Mouse (Mus musculus): ENCODE data around the gene Rere. TPM values are rescaled to one million over a fixed set of nuclear protein-coding genes. Genes with fewer than 3 reads are reported as not detected.

Gene Rere
- polyA plus RNA-seq, 1 experiment from 2014 or later: 5.9 TPM

- ATAC-seq (ENCODE audit: low read depth) (no peak), DNase-seq (no peak)
- H3K36me3 ChIP-seq: no peaks in the 10 kb centered on the region
- no peaks in the 10 kb centered on the region for H3K27me3 ChIP-seq
- no peaks in the 10 kb centered on the region for H3K9me3 ChIP-seq (replicated peaks)
- peaks cover 65% of the 10 kb centered on the region for H3K4me1 ChIP-seq (replicated peaks)
- peak overlapping the region; percentile 45; the same call in 1 of the 2 replicates for H3K27ac ChIP-seq
- H3K4me2 ChIP-seq: peak overlapping the region; percentile 95
- H3K4me3 ChIP-seq (replicated peaks): peak overlapping the region; percentile 70
- H3K9ac ChIP-seq: peak overlapping the region; percentile 80
- WGBS (ENCODE audit: insufficient replicate concordance): 0% methylated on average over 3 of the region's 3 CpGs
These were observed 91.2 kb downstream of the Rere start for GRCm38 (mm10) chr4:150372631-150373041.

DNA sequence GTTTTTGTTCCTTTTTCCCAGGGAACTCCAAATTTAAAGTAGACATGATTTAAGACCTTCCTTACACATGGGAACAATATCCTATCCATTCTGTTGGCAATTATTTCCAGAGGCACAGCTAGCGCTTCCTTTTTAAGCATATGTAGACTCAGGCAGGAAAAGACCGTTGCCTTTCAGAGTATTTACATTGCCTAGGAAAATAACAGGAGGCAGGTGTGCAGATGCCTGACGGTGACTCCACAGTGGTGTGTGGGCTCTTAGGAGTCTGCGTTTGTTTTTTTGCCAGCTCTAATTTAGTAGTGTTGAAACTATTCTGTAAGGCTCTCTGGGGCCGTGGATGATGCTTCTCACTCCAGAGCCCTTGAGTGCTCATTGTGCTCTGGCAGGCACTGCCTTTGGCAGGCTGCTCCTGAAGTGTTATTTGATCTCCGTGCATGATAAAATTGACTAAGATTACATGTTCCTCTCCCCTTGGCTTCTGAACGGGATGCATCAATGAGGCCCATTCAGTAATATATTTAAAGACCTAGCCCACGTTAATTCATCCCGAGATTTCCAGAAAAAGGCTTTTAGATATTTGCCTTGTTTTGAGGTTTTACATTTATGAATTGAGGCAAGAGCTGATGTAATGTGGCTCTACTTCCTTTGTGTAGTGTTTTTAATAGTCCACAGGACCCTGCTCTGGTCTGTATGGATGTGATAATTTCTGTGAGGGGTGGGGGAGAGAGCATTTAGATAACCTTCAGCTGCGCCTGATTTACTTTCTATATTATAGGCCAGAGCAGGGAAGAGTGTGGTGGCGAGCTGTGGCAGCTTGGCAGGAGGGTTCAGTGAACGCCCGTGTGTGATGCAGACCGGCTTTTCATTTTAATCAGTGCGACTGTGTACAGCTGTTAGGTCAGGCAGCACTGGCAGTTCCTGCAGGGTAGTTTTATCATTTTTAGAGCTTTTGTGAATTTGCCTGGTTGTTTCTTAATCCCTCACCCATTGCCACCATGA lies 92.0 kb downstream of the Rere start:
- H3K9ac ChIP-seq: peak overlapping the region; percentile 80; the same call in 1 of the 2 replicates
- H3K4me2 ChIP-seq: peak overlapping the region; percentile 95
- H3K27ac ChIP-seq: peak overlapping the region; percentile 45; the same call in 1 of the 2 replicates
- H3K4me3 ChIP-seq (replicated peaks): peak overlapping the region; percentile 70
- H3K9me3 ChIP-seq (replicated peaks): no peaks in the 10 kb centered on the region
- H3K4me1 ChIP-seq (replicated peaks): peaks cover 67% of the 10 kb centered on the region
- H3K27me3 ChIP-seq: no peaks in the 10 kb centered on the region
- 8% methylated on average over 15 of the region's 15 CpGs for WGBS (ENCODE audit: insufficient replicate concordance)
- no peaks in the 10 kb centered on the region for H3K36me3 ChIP-seq
- ATAC-seq (ENCODE audit: low read depth): peak; percentile 70
- no peak for DNase-seq

GRCm38 (mm10) chr4:150374651-150375447 lies 93.4 kb downstream of the Rere start:
- no peak overlapping the region for H3K9ac ChIP-seq
- H3K4me1 ChIP-seq (replicated peaks): peaks cover 76% of the 10 kb centered on the region
- H3K9me3 ChIP-seq (replicated peaks): no peaks in the 10 kb centered on the region
- H3K36me3 ChIP-seq: no peaks in the 10 kb centered on the region
- H3K27ac ChIP-seq: peak overlapping the region; percentile 18; the same call in 1 of the 2 replicates
- H3K4me3 ChIP-seq (replicated peaks): no peak overlapping the region
- 28% methylated on average over 9 of the region's 9 CpGs for WGBS (ENCODE audit: insufficient replicate concordance)
- DNase-seq: no peak
- no peak for ATAC-seq (ENCODE audit: low read depth)
- H3K4me2 ChIP-seq: peak overlapping the region; percentile 13; the same call in 1 of the 2 replicates
- H3K27me3 ChIP-seq: no peaks in the 10 kb centered on the region

- H3K4me1 ChIP-seq (replicated peaks): peaks cover 74% of the 10 kb centered on the region
- no peaks in the 10 kb centered on the region for H3K27me3 ChIP-seq
- DNase-seq: no peak
- no peaks in the 10 kb centered on the region for H3K36me3 ChIP-seq
- no peaks in the 10 kb centered on the region for H3K9me3 ChIP-seq (replicated peaks)
- peak overlapping the region; percentile 18; the same call in 1 of the 2 replicates for H3K27ac ChIP-seq
- H3K4me2 ChIP-seq: no peak overlapping the region
- H3K9ac ChIP-seq: no peak overlapping the region
- whole genome bisulfite sequencing (ENCODE audit: insufficient replicate concordance): 87% methylated on average over 1 of the region's 1 CpGs
- H3K4me3 ChIP-seq (replicated peaks): no peak overlapping the region
- no peak for ATAC-seq (ENCODE audit: low read depth)
These were observed 94.0 kb downstream of the Rere start for GRCm38 (mm10) chr4:150375448-150375935.

GRCm38 (mm10) chr4:150379313-150379712 lies 97.9 kb downstream of the Rere start:
- 32% methylated on average over 6 of the region's 6 CpGs for WGBS (ENCODE audit: insufficient replicate concordance)
- DNase-seq (no peak), ATAC-seq (ENCODE audit: low read depth) (no peak)
- no peak overlapping the region for H3K9ac ChIP-seq
- no peaks in the 10 kb centered on the region for H3K36me3 ChIP-seq
- peaks cover 51% of the 10 kb centered on the region for H3K4me1 ChIP-seq (replicated peaks)
- no peaks in the 10 kb centered on the region for H3K9me3 ChIP-seq (replicated peaks)
- no peak overlapping the region for H3K4me3 ChIP-seq (replicated peaks)
- no peaks in the 10 kb centered on the region for H3K27me3 ChIP-seq
- no peak overlapping the region for H3K27ac ChIP-seq
- H3K4me2 ChIP-seq: no peak overlapping the region

- WGBS (ENCODE audit: insufficient replicate concordance): 35% methylated on average over 2 of the region's 2 CpGs
- Histone ChIP-seq H3K4me1 (replicated peaks) (peaks cover 50% of the 10 kb centered on the region), H3K9me3 (replicated peaks) (no peaks in the 10 kb centered on the region), H3K36me3 (no peaks in the 10 kb centered on the region), H3K9ac (no peak overlapping the region), H3K27me3 (no peaks in the 10 kb centered on the region), H3K4me3 (replicated peaks) (no peak overlapping the region), H3K27ac (no peak overlapping the region), H3K4me2 (no peak overlapping the region)
- DNase-seq (no peak), ATAC-seq (ENCODE audit: low read depth) (no peak)
These were observed 98.3 kb downstream of the Rere start for GRCm38 (mm10) chr4:150379772-150380171.

GRCm38 (mm10) chr4:150380273-150380672 lies 98.8 kb downstream of the Rere start:
- WGBS (ENCODE audit: insufficient replicate concordance): 72% methylated on average over 5 of the region's 5 CpGs

DNA sequence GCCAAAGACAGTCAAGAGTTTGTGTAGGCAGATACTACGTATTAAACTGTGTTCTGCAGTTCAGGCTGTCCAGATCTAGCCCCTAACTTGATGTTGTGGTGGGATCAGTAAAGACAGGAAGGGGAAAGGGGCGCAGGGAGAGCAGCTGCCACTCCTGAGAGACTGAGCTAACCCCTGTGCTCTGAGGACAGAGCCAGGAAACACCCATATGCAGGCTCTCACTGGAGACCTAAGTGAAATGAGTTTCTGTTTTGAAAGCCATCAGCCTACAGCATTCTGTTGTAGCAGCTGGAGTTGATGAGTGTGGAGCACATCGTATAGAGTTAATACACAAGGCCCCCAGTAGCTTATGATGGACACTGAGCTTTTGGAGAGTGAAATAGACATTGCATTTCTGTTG lies 101.1 kb downstream of the Rere start:
- H3K9me3 ChIP-seq (replicated peaks): no peaks in the 10 kb centered on the region
- 63% methylated on average over 3 of the region's 3 CpGs for WGBS (ENCODE audit: insufficient replicate concordance)
- H3K4me3 ChIP-seq (replicated peaks): no peak overlapping the region
- H3K4me2 ChIP-seq: no peak overlapping the region
- H3K36me3 ChIP-seq: no peaks in the 10 kb centered on the region
- H3K4me1 ChIP-seq (replicated peaks): peaks cover 36% of the 10 kb centered on the region
- DNase-seq: no peak
- H3K27ac ChIP-seq: no peak overlapping the region
- no peaks in the 10 kb centered on the region for H3K27me3 ChIP-seq
- H3K9ac ChIP-seq: no peak overlapping the region
- ATAC-seq (ENCODE audit: low read depth): no peak

More at GRCm38 (mm10) chr4:150380273-150380672, 98.8 kb downstream of the Rere start:
- H3K27ac ChIP-seq: no peak overlapping the region
- DNase-seq (no peak), ATAC-seq (ENCODE audit: low read depth) (no peak)
- no peak overlapping the region for H3K9ac ChIP-seq
- no peak overlapping the region for H3K4me2 ChIP-seq
- H3K36me3 ChIP-seq: no peaks in the 10 kb centered on the region
- H3K27me3 ChIP-seq: no peaks in the 10 kb centered on the region
- H3K4me3 ChIP-seq (replicated peaks): no peak overlapping the region
- H3K4me1 ChIP-seq (replicated peaks): peaks cover 45% of the 10 kb centered on the region
- no peaks in the 10 kb centered on the region for H3K9me3 ChIP-seq (replicated peaks)

DNA sequence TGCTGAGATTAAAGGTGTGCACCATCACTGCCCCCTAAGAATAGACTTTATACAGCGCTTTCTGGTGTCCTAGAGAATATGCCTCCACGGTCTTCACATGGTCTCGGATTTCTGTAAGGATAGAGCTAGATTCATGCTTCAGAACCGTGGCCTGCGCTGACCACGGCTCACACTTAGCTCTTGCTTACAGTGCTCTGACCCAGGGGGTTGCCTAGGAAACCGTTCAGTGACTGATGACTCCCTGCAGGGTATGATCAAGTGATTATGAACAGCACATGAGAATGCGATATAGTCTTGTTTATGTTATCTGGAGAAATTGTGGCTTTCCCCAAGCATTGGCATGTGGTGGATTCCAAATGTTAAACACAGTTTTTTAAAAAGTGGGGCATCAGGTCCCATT lies 103.0 kb downstream of the Rere start:
- DNase-seq: no peak
- Histone ChIP-seq H3K27ac (no peak overlapping the region), H3K27me3 (no peaks in the 10 kb centered on the region), H3K4me3 (replicated peaks) (no peak overlapping the region), H3K9ac (no peak overlapping the region), H3K4me2 (no peak overlapping the region), H3K9me3 (replicated peaks) (no peaks in the 10 kb centered on the region), H3K4me1 (replicated peaks) (peaks cover 33% of the 10 kb centered on the region), H3K36me3 (no peaks in the 10 kb centered on the region)
- WGBS (ENCODE audit: insufficient replicate concordance): 70% methylated on average over 8 of the region's 8 CpGs
- ATAC-seq (ENCODE audit: low read depth): no peak

- Histone ChIP-seq H3K27me3 (no peaks in the 10 kb centered on the region), H3K4me2 (no peak overlapping the region), H3K9ac (no peak overlapping the region), H3K27ac (no peak overlapping the region), H3K4me3 (replicated peaks) (no peak overlapping the region), H3K9me3 (replicated peaks) (no peaks in the 10 kb centered on the region), H3K4me1 (replicated peaks) (peaks cover 29% of the 10 kb centered on the region), H3K36me3 (peaks cover 3% of the 10 kb centered on the region; the same call in 1 of the 2 replicates)
- DNase-seq: no peak
- no peak for ATAC-seq (ENCODE audit: low read depth)
- WGBS (ENCODE audit: insufficient replicate concordance): 75% methylated on average over 3 of the region's 3 CpGs
These were observed 103.5 kb downstream of the Rere start for GRCm38 (mm10) chr4:150384899-150385298.

DNA sequence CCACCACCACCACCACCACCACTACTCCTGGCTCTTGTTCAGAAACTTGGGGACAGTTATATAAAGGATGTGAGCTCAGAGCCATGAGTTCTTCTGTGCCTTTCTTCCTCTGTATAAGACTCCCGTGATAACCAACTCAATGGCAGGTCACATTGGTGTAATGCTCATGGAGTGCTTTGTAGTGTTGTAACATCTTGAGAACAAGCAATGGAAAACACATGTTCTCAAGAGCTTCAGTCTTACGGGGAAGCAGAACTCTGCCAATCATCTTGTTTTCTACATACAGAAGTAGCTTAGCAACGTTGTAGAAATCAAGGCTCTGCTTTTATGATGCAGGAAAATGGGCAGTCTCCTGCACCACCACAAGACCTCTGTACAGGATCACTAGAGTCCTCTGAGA lies 107.1 kb downstream of the Rere start:
- Histone ChIP-seq H3K9me3 (replicated peaks) (no peaks in the 10 kb centered on the region), H3K4me3 (replicated peaks) (no peak overlapping the region), H3K4me1 (replicated peaks) (peaks cover 37% of the 10 kb centered on the region), H3K36me3 (peaks cover 6% of the 10 kb centered on the region; the same call in 1 of the 2 replicates), H3K27ac (no peak overlapping the region), H3K4me2 (no peak overlapping the region), H3K9ac (no peak overlapping the region), H3K27me3 (no peaks in the 10 kb centered on the region)
- no peak for ATAC-seq (ENCODE audit: low read depth)
- 58% methylated on average over 3 of the region's 3 CpGs for WGBS (ENCODE audit: insufficient replicate concordance)
- no peak for DNase-seq

Data from liver, embryonic 13.5 days (tissue).